Mouse (Mus musculus): Measurements from ENCODE around the gene Nfia. TPM values are rescaled to one million over a fixed set of nuclear protein-coding genes. Genes with fewer than 3 reads are reported as not detected.
A peak's percentile ranks its signal among the peaks of the same experiment; 100 is the strongest.

The Nfia gene
- total RNA-seq, 1 experiment from 2014 or later: 11.4 TPM

DNA sequence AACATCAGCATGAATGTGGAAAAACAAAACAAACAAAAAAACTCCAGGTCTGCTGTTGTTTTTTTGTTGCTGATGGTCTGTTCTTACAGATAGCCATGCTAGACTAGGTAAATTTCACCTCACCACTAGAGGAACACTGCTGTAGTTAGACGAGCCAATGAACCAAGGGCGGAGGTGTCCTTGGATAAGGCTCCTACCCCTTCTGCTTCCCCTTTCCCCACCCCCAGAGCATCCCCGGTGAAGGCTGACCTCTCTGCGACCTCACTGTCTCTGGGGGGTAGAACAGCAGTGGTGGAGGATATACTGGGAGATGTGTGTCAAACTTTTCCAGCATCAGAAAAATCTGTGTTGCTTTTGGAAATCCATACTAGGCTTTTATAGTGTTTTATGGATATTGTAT is 7.9 kb upstream of the Nfia start:
- no peak for ATAC-seq (ENCODE audit: extremely low read depth, insufficient number of reproducible peaks, low FRiP score, poor library complexity, severe bottlenecking)

DNA sequence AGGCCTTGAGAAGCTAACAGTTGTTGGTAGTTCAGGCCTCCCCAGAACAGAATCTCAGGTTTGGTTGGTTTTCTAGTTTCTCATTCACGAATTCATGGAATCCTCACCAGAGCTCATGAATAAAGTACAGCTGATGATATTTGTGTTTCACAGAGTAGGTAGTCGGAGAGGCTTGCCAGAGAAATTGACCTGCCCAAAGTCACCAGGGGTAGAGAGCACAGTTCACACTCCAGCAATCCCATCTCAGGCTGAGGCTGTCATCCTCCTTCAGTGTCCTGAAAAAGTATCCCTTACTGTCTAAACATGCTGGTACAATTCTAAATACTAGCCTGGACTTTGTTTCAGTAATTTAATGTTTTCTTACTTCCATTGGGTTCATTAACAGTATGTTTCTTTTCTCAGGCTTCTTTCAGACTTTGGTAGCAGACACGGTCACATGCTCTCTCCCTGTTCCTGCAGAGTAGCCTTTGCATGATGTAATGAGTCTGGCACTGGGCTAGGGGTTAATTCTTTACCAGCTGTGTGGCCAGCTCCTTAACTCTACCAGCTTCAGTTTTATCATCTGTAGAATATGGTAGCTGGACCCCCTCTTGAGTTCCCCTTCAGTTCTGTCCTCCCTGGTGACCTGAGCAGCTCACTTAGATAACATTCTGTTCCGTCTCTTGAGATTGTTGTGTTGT is 7.1 kb upstream of the Nfia start:
- no peak for ATAC-seq (ENCODE audit: extremely low read depth, insufficient number of reproducible peaks, low FRiP score, poor library complexity, severe bottlenecking)

DNA sequence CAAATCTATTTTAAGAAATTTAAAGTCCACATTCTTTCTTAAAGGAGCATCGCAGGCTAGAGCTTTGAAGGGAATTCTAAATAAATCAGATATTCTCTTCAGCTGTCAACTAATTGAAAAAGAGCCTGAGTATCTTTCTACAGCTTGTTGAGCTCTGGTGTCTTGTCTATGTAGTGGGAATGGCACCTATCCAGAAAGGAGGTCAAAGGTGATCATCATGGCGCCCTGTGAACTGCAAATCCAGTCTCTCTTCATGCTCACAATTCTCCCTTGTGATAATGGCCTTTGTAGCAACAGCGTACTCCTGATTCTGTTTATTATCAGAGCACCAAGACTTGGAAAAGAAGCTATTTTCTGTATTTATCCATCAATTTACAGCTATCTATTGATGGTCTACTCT is 6.4 kb upstream of the Nfia start:
- no peak for ATAC-seq (ENCODE audit: extremely low read depth, insufficient number of reproducible peaks, low FRiP score, poor library complexity, severe bottlenecking)

DNA sequence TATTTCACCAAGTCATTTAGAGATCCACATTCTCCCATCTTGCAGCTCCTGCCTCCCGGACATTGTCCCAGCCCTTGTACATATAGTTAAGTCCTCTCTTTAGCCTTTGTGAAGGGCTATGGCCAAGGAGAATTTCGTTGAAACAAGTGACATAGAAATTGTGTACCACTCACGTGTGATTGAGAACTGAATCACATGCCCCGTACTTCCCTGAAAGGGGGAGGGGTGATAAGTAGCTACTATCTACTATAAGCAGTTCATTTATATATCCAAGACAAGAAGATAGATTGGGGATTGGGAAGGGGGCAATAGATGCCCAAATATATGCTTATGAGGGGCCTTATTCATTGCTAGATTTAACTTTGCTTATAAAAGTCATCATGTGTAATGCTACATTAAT is 5.5 kb upstream of the Nfia start:
- no peak for ATAC-seq (ENCODE audit: extremely low read depth, insufficient number of reproducible peaks, low FRiP score, poor library complexity, severe bottlenecking)

DNA sequence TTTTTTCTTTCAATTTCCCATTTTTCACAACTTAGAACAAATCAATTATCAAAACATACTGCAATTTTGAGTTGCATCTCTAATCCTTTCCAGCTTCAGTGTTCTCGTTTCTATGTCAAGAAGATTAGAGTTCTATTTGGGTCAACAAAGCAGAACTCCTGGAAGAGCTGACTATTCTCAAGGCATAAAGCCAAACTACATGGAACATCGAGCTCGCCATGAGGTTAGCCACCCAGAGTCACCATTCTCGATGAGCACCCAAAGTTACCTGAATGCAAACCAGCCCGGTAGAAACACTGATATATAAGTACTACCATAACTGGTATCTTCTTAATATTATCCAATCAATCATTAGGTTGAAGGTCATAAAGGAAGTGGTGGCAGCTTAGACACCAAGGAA is 5.0 kb upstream of the Nfia start:
- ATAC-seq (ENCODE audit: extremely low read depth, insufficient number of reproducible peaks, low FRiP score, poor library complexity, severe bottlenecking): no peak

DNA sequence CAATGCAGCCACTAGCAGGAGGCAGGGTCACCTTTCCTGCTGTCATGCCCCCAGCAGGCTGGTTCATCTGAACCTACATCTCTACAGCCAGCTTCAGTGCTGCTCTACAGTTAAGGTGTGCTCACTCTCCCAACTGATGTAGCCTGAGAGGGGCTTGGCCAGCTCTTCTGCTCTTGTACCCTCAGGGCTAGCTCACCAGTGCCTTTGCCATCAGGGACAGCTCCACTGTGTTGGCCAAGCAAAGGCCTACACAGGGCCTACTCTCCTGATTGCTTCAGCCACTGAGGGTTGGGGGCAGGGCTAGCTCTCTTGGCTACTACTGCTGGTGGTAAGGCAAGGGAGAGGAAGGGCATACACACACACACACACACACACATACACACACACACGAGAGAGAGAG is 2.7 kb upstream of the Nfia start:
- ATAC-seq (ENCODE audit: extremely low read depth, insufficient number of reproducible peaks, low FRiP score, poor library complexity, severe bottlenecking): no peak

DNA sequence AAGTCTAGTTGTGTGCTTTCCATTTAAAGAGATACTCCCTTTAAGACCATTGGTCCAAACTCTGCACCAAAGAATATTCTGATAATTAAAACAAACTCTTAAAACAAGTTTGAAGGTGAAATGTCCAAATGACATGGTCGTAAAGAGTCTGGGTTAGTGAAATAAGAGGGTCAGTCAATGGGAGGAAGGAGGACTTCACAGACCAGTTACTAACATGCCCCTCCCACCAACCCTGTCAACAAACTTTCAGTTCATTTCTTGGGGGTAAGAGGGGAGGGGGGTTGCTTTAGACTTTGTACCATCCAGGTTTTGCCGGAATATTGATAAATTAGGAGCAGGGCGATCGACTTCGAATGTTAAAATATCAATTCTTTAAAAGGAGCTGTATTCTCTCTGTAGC is 1.1 kb upstream of the Nfia start:
- ATAC-seq (ENCODE audit: extremely low read depth, insufficient number of reproducible peaks, low FRiP score, poor library complexity, severe bottlenecking): no peak

DNA sequence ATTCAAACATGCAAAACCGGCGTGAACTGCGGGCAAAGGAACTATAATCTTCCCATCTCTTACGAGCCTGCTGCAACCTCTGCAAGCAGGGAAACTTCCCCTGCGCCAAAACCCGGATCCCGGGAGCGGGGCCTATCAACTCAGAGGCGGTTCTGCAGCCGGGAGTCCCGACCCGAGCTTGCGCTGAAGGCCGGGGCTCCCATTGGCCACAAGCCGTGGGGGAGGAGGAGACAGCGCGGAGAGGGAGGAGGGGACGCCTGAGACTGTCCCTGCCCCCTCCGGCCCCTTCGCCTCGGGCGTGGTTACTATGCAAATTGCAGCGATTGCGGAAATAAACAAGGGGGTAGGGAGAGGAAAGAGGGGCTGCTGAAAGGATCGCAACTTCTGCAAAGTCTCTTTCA is 450 bp upstream of the Nfia start:
- ATAC-seq (ENCODE audit: extremely low read depth, insufficient number of reproducible peaks, low FRiP score, poor library complexity, severe bottlenecking): peak; percentile 96

DNA sequence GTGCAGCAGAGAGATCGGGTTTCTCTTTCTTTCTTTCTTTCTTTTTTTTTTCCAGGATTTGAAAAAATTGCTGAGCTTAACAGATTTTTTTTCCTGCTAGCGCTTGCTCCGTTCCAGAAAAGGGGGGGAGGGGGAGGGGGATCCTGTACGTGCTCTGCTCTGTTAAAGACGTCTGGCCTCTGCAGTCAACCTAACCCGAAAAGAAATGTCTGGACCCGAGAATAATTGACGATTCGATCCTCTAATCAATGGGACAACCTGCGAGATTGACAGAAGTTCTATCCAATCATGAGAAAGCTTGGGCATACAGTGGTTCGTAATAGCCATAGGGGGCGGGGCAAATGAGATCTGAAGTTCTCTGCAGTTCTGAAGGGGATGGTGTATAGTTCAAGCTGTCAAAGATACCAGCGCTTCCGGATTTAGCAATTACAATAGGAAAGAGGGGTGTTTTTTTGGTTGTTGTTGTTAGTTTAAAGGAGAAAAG is 618 bp downstream of the Nfia start:
- ATAC-seq (ENCODE audit: extremely low read depth, insufficient number of reproducible peaks, low FRiP score, poor library complexity, severe bottlenecking): peak; percentile 66; the same call in 1 of the 2 replicates

DNA sequence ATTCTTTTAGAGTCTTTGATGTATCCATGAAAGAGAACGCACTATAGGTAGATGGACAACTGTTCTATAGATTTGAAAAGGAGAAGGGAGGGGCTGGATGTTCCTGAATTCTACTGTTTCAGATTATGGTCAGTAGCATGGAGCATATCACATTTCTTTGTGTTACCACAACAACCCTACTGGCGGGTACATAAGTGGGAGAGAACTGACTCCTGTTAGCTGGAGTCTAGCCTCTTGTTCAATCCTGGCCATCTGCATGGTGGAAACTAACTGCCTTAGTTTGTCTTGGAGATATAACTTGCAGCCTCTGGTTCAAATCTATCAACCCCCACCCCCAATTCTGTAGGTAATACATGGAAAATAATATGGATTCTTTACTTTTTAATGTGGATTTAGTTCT is 1.3 kb downstream of the Nfia start:
- ATAC-seq (ENCODE audit: extremely low read depth, insufficient number of reproducible peaks, low FRiP score, poor library complexity, severe bottlenecking): no peak

DNA sequence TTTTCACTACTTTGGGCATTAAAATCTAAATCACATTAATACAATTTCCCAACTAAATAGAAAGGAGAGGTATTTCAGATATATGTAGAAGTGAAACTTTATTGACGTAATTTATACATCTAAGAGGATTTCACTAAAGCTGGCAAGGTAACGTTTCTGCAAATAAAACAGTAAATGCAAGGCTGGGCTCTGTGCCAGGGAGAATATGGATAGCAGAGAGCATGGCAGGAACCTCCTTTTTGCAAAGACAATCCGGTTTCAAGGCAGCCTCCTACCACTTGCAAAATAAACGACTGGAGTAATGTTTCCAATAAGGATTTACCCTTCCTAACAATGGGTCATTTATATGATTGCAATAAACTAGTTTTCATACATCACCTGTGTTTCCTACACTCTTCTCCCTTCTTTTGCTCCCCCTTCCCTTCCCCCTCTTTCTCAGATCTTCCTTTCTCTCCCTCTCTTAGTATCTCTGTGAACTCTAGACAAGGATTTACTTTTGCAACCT is 2.0 kb downstream of the Nfia start:
- no peak for ATAC-seq (ENCODE audit: extremely low read depth, insufficient number of reproducible peaks, low FRiP score, poor library complexity, severe bottlenecking)

DNA sequence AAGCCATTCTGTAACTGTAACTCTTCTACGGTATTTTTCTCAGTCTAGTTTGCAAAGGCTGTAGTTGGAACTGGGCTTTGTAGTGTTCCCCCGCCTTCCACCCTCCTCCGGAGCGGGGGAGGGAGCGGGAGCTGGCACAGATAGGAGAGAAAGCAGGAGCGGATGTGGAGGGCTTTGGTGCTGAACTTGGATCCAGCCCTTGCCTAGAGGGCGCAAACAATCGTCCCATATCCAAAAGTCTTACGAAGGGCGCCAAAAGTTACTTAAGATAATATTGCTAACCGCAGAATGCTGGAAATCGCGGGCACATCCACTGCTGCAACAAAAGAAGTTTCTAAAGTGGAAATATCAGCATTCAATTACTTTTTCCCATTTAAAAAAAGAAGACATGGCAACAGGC is 2.5 kb downstream of the Nfia start:
- ATAC-seq (ENCODE audit: extremely low read depth, insufficient number of reproducible peaks, low FRiP score, poor library complexity, severe bottlenecking): no peak

DNA sequence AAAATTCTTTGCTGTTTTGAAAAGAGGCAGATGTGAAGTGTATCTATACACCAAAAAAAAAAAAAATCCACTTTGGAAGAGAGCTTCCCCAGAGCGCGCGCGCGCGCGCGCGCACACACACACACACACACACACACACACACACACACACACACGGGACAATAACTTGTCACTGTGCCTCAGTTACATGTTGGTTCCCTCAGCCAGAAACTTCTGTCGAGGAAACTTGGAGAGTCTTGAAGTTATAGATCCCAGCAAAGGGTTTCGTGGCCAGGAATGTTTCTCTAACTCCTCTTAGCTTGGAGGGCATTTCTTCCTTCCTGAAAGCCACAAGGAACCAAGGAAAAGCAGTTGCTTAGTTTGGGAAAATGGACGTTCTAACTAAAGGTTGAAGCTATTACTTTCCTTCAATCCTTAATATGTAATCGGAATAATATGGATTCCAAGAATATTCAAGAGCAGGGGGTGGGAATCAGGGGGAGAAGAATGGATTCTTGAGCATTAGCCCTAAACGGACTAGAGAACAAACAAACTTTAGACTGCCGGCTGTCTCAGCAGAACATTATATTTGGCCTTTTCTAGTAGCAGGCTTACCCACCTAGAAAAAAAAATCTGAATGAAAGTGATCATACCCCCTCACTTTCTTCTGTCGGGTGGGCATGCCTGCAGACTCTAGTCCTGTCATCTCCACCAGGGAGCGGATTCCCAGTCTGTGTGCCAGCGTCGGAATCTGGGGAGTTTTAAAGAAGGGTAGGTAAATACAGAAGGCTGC is 3.1 kb downstream of the Nfia start:
- no peak for ATAC-seq (ENCODE audit: extremely low read depth, insufficient number of reproducible peaks, low FRiP score, poor library complexity, severe bottlenecking)

DNA sequence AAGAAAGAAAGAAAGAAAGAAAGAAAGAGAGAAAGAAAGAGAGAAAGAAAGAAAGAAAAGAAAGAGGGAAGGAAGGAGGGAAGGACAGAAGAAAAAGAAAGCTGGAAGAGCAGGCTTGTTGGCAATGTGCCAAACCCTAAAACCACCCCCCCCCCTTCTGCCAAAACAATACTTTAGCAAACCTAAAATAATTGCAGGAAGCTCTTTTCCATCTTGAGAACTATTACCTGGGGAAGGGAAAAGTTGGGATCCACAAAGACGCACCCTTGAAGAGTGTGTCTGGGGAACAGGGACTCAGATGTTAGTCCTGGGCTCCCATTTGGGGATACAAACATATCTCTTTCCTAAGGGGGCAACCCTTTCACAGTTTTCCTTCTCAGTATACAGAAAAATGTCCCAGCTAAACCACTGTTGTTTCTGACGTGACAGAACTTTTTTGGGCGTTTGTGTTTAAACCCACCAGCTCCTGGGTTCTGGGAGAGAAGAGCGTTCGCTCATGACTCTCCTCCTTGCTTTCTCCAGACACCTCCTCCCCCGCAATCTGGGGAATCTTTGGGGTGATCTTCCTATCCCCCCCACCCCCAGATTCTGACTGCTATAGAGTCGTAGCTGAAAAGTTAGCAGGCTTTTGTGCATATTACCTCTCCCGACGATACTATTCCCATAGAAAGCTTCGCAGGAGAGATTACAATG is 4.0 kb downstream of the Nfia start:
- ATAC-seq (ENCODE audit: extremely low read depth, insufficient number of reproducible peaks, low FRiP score, poor library complexity, severe bottlenecking): no peak

DNA sequence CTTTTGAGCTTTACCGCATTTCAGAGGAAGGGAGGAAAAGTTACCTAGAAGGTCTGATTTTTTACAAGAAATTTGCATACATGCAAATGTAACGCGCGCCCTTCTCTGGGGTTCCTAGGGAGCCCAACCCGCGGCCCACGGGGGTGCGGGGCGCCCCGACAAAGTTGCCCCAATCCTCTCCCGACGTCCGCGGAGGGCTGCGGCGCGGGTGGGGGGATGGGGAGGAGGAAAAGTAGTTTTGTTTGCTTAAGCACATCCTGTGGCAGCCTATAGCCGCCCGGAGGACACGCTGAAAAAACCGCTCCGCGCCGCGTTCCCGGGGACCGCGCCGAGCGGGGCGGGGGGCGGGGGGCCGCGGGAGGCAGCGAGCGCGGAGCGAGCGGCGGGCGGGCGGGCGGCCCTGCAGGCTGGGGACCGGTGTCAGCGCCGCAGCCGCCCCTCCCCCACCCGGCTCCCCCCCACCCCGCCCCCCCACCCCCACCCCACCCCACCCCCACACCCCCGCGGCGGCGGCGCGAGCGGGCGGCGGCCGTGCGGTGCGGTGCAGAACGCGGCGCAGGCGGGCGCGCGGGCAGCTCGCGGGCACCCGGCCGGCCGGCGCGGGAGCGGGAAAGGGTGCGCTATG is 4.7 kb downstream of the Nfia start:
- ATAC-seq (ENCODE audit: extremely low read depth, insufficient number of reproducible peaks, low FRiP score, poor library complexity, severe bottlenecking): no peak

DNA sequence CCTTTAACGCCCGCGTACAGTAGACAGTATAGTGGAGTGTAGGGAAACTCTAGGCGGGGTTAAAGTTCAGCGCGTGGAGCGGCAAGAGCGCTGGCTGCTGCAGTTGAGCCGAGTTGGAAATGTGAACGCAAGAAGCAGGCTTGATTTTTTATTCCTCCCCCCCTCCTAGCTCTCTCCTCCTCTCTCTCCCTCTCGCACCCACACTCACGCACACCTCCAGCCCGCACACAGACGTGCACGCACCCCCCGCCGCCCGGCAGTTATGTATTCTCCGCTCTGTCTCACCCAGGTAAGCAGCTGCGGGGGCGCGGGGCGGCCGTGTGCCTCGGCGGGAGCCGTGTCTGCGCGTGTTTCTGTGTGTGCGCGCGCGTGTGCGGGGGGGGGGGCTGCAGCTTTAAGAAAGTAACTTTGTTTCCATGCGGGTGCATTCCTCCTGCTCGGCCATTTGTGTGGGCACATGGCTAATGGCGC is 5.2 kb downstream of the Nfia start, which contains the start of gene E130114P18Rik:
Gene E130114P18Rik, minus strand, starts transcription at position 373 of the 471 bp plus-strand sequence.
- ATAC-seq (ENCODE audit: extremely low read depth, insufficient number of reproducible peaks, low FRiP score, poor library complexity, severe bottlenecking): no peak

DNA sequence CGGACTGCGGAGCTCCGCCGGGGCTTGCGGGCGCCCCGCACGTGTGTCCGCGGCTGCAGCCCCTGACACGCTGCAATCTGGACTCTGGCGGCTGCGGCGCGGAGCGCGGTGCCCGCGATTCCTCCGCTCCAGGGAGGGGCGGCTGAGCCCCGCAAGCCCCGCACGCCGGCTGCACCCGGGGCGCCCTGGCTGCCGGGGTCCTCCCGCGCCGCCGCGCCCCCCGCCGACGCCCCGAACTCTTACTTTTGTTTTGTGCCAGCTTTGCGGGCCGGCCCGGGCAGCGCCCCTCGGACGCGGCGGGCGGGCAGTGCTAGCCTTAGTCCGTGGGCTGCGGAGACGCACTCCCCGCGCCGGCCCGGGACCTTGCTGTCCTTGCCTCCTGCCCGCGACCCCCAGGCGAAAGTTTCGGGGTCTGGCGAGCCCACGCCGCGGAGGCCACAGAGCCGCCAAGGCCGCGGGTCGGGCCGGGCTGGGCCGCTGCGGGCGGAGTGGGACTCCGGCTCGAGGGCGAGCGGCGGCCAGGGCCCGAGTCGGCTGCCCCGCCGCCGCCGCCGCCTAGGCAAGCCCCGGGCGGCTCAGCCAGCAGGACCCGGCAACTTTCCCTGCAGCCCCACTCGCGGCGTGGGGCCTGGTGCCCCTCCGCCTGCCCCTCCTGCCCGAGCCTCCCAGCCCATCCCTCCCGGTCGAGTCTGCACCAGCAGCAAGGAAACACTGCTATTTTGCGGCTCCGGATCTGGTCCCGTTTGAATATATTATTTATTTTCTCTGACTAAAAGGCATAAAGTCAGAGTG is 5.9 kb downstream of the Nfia start:
- no peak for ATAC-seq (ENCODE audit: extremely low read depth, insufficient number of reproducible peaks, low FRiP score, poor library complexity, severe bottlenecking)

All from neutrophil, adult 5-6 weeks (primary cell).